Mouse (Mus musculus): ENCODE results near the gene Tns3.

DNA sequence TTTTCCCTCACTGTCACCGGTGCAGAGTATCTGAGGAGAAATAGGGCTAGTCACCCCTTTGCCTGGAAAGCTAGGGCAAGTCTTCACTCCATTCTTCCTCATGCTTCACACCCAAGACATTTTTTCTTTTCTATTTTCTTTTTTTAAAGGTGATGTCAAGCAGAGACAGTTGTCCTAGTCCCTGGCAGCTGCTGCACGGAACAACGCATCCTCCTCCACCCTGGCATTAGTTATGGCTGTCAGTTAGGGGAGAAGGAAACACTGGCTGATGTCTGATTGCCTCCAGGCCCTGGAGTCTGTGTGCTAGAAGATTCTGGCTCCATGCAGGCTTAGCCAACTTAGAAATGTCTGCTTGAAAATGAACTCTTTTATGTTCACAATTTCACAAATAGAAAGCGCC, 27.3 kb upstream of the Tns3 start:
- TF ChIP-seq CTCF (IDR thresholded peaks at IDR 0.05; ENCODE audit: low read depth, low read length) = no peak
- no peak for TF ChIP-seq EP300 (IDR thresholded peaks at IDR 0.05; ENCODE audit: insufficient read depth, low read depth, low read length)
